Mouse (Mus musculus) neural tube, embryonic 13.5 days (tissue): Measurements from ENCODE around the gene Phactr2. TPM values are rescaled to one million over a fixed set of nuclear protein-coding genes. Genes with fewer than 3 reads are reported as not detected.
"Not testable (repeated sequence)": the region's sequence is repeated elsewhere in the genome, so short reads cannot be mapped to it uniquely, and the experiment has no call there.

Source experiments
- ATAC-seq: fragments of 200-750 bp; cut with Nextera tagmentation; 2 replicates; pipeline ENCODE4 v1.8.0; 2017; ENCODE audit warnings: low read depth, mild to moderate bottlenecking, moderate TSS enrichment, moderate library complexity
- H3K27ac ChIP-seq: fragments of 300-500 bp; sonication (generic); replicated peaks from 2 replicates; pipeline ENCODE4 v1.5.1; 2015; ENCODE audit warnings: moderate library complexity, mild to moderate bottlenecking, inconsistent platforms
- H3K27me3 ChIP-seq: fragments of 300-500 bp; sonication (generic); 2 replicates; pipeline ENCODE4 v1.6.1; 2015; ENCODE audit warnings: mild to moderate bottlenecking, inconsistent platforms
- H3K36me3 ChIP-seq: fragments of 300-500 bp; sonication (generic); 2 replicates; pipeline ENCODE4 v1.6.1; 2015; ENCODE audit warnings: mild to moderate bottlenecking, inconsistent platforms
- H3K4me1 ChIP-seq: fragments of 300-500 bp; sonication (generic); replicated peaks from 2 replicates; pipeline ENCODE4 v1.6.1; 2015; ENCODE audit warnings: inconsistent platforms
- H3K4me2 ChIP-seq: fragments of 300-500 bp; sonication (generic); 2 replicates; pipeline ENCODE4 v1.6.1; 2015; ENCODE audit warnings: inconsistent platforms, mild to moderate bottlenecking, moderate library complexity
- H3K4me3 ChIP-seq: fragments of 300-500 bp; sonication (generic); 2 replicates; pipeline ENCODE4 v1.5.1; 2015; ENCODE audit warnings: mild to moderate bottlenecking, inconsistent platforms
- H3K9ac ChIP-seq: fragments of 300-500 bp; sonication (generic); 2 replicates; pipeline ENCODE4 v1.6.1; 2015; ENCODE audit warnings: moderate library complexity, mild to moderate bottlenecking, inconsistent platforms
- H3K9me3 ChIP-seq: fragments of 300-500 bp; sonication (generic); 2 replicates; pipeline ENCODE4 v1.6.1; 2016; ENCODE audit warnings: inconsistent platforms
- WGBS: fragments of 180-500 bp; shearing (Covaris S2); methylation state at CpG from one replicate; pipeline ENCODE4 v1.1.7; 2015; 5-methylcytosine and 5-hydroxymethylcytosine counted together
- polyA plus RNA-seq: library from polyadenylated mRNA; unstranded; fragments of >200 nt; fragmentation: Nextera tagmentation; extraction: Ambion mirVana; gene quantifications from 2 replicates; pipeline ENCODE4 v1.2.1, GENCODE M21; 2015

The Phactr2 gene
- polyA plus RNA-seq: 11.3 and 11.4 TPM in 2 replicates

DNA sequence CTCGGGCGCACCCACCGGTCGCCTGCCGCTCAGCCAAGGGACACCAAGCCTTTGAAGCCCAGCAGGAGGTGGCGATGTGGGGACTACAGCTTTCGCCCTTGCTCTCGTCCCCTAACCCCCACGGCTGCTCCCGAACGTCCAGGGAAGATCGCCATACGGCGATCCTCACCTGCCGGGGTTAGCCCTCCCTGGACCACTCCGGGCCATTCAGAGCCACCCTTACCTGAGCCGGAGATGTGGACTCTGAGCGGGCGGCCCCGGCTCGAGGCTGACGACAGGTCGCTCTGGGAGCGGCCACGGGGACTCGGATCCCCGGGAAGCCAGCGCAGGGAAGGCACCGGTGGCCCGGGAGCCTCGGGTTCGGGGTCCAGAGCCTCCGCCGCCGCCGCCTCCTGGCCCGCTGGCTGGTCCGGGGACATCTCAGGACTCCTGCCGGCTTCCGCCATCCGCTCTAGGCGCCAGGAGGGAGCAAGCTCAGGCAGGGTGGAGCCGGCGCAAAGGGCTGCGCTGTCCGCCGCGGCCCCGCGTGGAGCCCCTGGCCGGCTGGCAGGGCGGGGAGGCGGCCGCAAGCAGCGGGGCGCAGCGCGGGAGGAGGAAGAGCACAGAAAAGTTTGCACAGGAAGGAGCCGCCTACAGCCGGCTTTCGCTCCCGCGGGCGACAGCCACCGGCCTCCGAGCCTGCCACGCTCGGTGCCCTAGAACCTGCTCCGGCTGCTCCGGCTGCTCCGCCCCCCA lies at the start of gene Phactr2:
Phactr2 (minus strand) TSS at position 580 of the 735 bp plus-strand sequence.
- peak; percentile 87 for ATAC-seq
- under 1% methylated on average over 68 of the region's 71 CpGs for WGBS
- Histone ChIP-seq H3K4me2 (peak within 1 kb of the TSS; percentile 100), H3K27ac (no peak within 1 kb of the TSS), H3K4me3 (peak within 1 kb of the TSS; percentile 68), H3K9me3 (no peaks in the 10 kb centered on the region), H3K36me3 (no peaks in the 10 kb centered on the region), H3K27me3 (peaks cover 52% of the 10 kb centered on the region), H3K9ac (peak within 1 kb of the TSS; percentile 81), H3K4me1 (peaks cover 20% of the 10 kb centered on the region)

GRCm38 (mm10) chr10:13521857-13522256 lies 47.6 kb upstream of the Phactr2 start:
- no peak overlapping the region for H3K9ac ChIP-seq
- peaks cover 8% of the 10 kb centered on the region for H3K36me3 ChIP-seq
- no peak overlapping the region for H3K4me3 ChIP-seq
- no peak overlapping the region for H3K27ac ChIP-seq
- H3K27me3 ChIP-seq: no peaks in the 10 kb centered on the region
- WGBS: 87% methylated on average over 4 of the region's 4 CpGs
- no peaks in the 10 kb centered on the region for H3K4me1 ChIP-seq
- no peak overlapping the region for H3K4me2 ChIP-seq
- no peaks in the 10 kb centered on the region for H3K9me3 ChIP-seq
- no peak for ATAC-seq

- Histone ChIP-seq H3K27ac (no peak overlapping the region), H3K9ac (no peak overlapping the region), H3K4me2 (no peak overlapping the region), H3K36me3 (peaks cover 17% of the 10 kb centered on the region; the same call in 1 of the 2 replicates), H3K4me3 (no peak overlapping the region), H3K9me3 (no peaks in the 10 kb centered on the region), H3K4me1 (peaks cover 12% of the 10 kb centered on the region), H3K27me3 (no peaks in the 10 kb centered on the region)
- ATAC-seq: no peak
- 88% methylated on average over 8 of the region's 8 CpGs for WGBS
Observed at GRCm38 (mm10) chr10:13502371-13502770, 28.2 kb upstream of the Phactr2 start.

- peak; percentile 60 for ATAC-seq
- Histone ChIP-seq H3K4me2 (peak overlapping the region; percentile 75), H3K9ac (peak overlapping the region; percentile 80), H3K36me3 (peaks cover 17% of the 10 kb centered on the region; the same call in 1 of the 2 replicates), H3K4me3 (peak overlapping the region; percentile 61), H3K4me1 (peaks cover 12% of the 10 kb centered on the region)
- WGBS: 57% methylated on average over 4 of the region's 4 CpGs
- H3K27me3 ChIP-seq, H3K27ac ChIP-seq, H3K9me3 ChIP-seq: not testable (repeated sequence)
Observed at GRCm38 (mm10) chr10:13501533-13501932, 27.3 kb upstream of the Phactr2 start.

- ATAC-seq: peak; percentile 93
- Histone ChIP-seq H3K27ac (no peak overlapping the region; the same call in 1 of the 2 replicates), H3K9me3 (no peaks in the 10 kb centered on the region), H3K4me2 (peak overlapping the region; percentile 75), H3K27me3 (no peaks in the 10 kb centered on the region), H3K9ac (peak overlapping the region; percentile 80), H3K4me1 (peaks cover 12% of the 10 kb centered on the region), H3K36me3 (peaks cover 17% of the 10 kb centered on the region; the same call in 1 of the 2 replicates), H3K4me3 (peak overlapping the region; percentile 61)
- WGBS: 0% methylated on average over 22 of the region's 30 CpGs
Observed at GRCm38 (mm10) chr10:13500938-13501496, 26.8 kb upstream of the Phactr2 start.

GRCm38 (mm10) chr10:13500473-13500872 lies 26.3 kb upstream of the Phactr2 start:
- no peaks in the 10 kb centered on the region for H3K9me3 ChIP-seq
- no peaks in the 10 kb centered on the region for H3K27me3 ChIP-seq
- 49% methylated on average over 9 of the region's 9 CpGs for WGBS
- H3K27ac ChIP-seq: no peak overlapping the region; the same call in 1 of the 2 replicates
- ATAC-seq: peak; percentile 19; the same call in 1 of the 2 replicates
- H3K9ac ChIP-seq: peak overlapping the region; percentile 80; the same call in 1 of the 2 replicates
- peak overlapping the region; percentile 61 for H3K4me3 ChIP-seq
- peaks cover 12% of the 10 kb centered on the region for H3K4me1 ChIP-seq
- peaks cover 15% of the 10 kb centered on the region; the same call in 1 of the 2 replicates for H3K36me3 ChIP-seq
- peak overlapping the region; percentile 75 for H3K4me2 ChIP-seq

DNA sequence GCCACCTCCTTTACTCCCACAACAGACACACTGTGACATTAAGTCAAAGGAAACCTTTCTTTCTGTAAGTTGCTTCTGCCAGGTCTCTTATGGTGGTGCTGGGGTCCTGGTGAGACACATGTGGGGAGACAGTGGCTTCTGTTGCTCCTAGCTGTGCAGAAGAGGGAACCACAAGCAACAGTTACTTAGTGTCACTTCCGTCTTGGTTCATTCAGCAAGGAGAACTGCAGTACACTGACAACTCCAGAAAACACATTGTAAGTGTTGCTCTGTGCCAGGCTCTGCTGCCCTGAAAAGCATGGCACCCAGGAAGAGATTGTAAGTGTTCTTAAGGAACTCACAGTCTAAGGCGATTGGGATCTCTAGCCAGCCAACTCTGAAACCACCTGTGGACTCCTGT lies 25.1 kb upstream of the Phactr2 start, which contains the start of gene Fuca2:
Fuca2 (plus strand) TSS at position 210 of the 400 bp plus-strand sequence.
- Histone ChIP-seq H3K4me1 (peaks cover 12% of the 10 kb centered on the region), H3K36me3 (0 out of 2 replicates have a peak, but pooled peaks cover 3% of the 10 kb centered on the region), H3K27me3 (no peaks in the 10 kb centered on the region), H3K27ac (no peak within 1 kb of the TSS), H3K4me2 (no peak within 1 kb of the TSS), H3K4me3 (no peak within 1 kb of the TSS), H3K9me3 (no peaks in the 10 kb centered on the region), H3K9ac (no peak within 1 kb of the TSS)
- ATAC-seq: no peak
- 83% methylated on average over 2 of the region's 2 CpGs for WGBS

DNA sequence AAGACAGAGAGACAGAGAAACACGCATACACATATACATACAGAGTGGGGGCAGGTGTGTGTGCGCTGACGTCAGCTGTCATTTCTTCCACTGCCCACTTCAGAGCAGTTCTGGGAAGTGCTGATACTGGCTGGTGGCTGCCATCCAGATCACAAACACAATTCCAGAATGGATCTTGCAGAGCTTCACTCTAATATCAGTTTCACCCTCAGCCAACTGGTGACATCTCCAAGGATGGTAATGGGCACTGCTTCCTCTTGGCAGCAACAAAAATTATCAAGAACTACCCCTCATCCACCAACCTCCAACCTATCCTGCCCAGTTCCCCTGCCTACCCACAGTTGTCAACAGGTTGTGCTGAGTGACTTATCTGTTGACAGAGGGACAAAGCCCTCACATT lies 22.1 kb upstream of the Phactr2 start:
- ATAC-seq: no peak
- no peaks in the 10 kb centered on the region for H3K27me3 ChIP-seq
- H3K36me3 ChIP-seq: no peaks in the 10 kb centered on the region
- H3K9ac ChIP-seq: no peak overlapping the region
- H3K4me1 ChIP-seq: peaks cover 5% of the 10 kb centered on the region
- 90% methylated on average over 3 of the region's 3 CpGs for WGBS
- no peak overlapping the region for H3K4me3 ChIP-seq
- no peak overlapping the region for H3K4me2 ChIP-seq
- H3K27ac ChIP-seq: no peak overlapping the region
- no peaks in the 10 kb centered on the region for H3K9me3 ChIP-seq

GRCm38 (mm10) chr10:13493978-13494686 lies 19.9 kb upstream of the Phactr2 start:
- H3K4me1 ChIP-seq: no peaks in the 10 kb centered on the region
- H3K4me2 ChIP-seq: no peak overlapping the region
- WGBS: 87% methylated on average over 9 of the region's 9 CpGs
- H3K9ac ChIP-seq: no peak overlapping the region
- H3K4me3 ChIP-seq: no peak overlapping the region
- H3K36me3 ChIP-seq: no peaks in the 10 kb centered on the region
- H3K27me3 ChIP-seq: no peaks in the 10 kb centered on the region
- no peak for ATAC-seq
- no peaks in the 10 kb centered on the region for H3K9me3 ChIP-seq
- no peak overlapping the region for H3K27ac ChIP-seq

- Histone ChIP-seq H3K4me2 (no peak overlapping the region), H3K4me3 (no peak overlapping the region)
Observed at GRCm38 (mm10) chr10:13489671-13490070, 15.5 kb upstream of the Phactr2 start.

DNA sequence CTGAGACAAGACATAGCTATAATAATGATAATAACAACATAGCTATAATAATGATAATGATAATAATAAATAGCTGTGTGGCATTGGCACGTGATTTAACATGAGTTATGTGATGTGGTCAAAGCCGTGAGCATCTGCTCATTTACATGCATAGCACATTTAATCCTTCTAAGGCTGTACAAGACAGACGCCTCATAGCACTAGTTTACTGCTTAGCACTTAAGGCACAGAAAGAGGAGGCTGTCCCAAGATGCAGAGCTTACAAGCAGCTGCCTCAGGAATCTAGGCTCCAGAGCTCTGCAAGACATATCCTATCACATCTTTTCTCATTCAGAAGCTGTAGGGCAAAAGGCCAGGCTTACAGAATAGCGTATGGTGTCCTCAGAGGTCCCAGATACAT lies 11.7 kb upstream of the Phactr2 start:
- ATAC-seq: peak; percentile 43; the same call in 1 of the 2 replicates
- Histone ChIP-seq H3K27ac (no peak overlapping the region), H3K36me3 (no peaks in the 10 kb centered on the region), H3K9me3 (no peaks in the 10 kb centered on the region), H3K4me2 (no peak overlapping the region), H3K4me1 (peaks cover 3% of the 10 kb centered on the region; the same call in 1 of the 2 replicates), H3K27me3 (no peaks in the 10 kb centered on the region), H3K4me3 (no peak overlapping the region), H3K9ac (no peak overlapping the region)
- whole genome bisulfite sequencing: 44% methylated on average over 4 of the region's 4 CpGs

More at GRCm38 (mm10) chr10:13489671-13490070, 15.5 kb upstream of the Phactr2 start:
- Histone ChIP-seq H3K9me3 (no peaks in the 10 kb centered on the region), H3K27ac (no peak overlapping the region), H3K36me3 (no peaks in the 10 kb centered on the region), H3K9ac (no peak overlapping the region), H3K27me3 (no peaks in the 10 kb centered on the region), H3K4me1 (peaks cover 3% of the 10 kb centered on the region; the same call in 1 of the 2 replicates)
- 92% methylated on average over 6 of the region's 6 CpGs for WGBS
- ATAC-seq: no peak

- Histone ChIP-seq H3K9ac (no peak overlapping the region), H3K4me2 (no peak overlapping the region), H3K27me3 (peaks cover 24% of the 10 kb centered on the region), H3K4me3 (no peak overlapping the region), H3K9me3 (no peaks in the 10 kb centered on the region), H3K4me1 (peaks cover 10% of the 10 kb centered on the region), H3K36me3 (no peaks in the 10 kb centered on the region), H3K27ac (no peak overlapping the region)
- 87% methylated on average over 6 of the region's 6 CpGs for WGBS
- ATAC-seq: no peak
Observed at GRCm38 (mm10) chr10:13479341-13479740, 5.1 kb upstream of the Phactr2 start.
